Mouse (Mus musculus): Measurements from ENCODE around the gene Rapsn.

- TF ChIP-seq CTCF (conservative IDR thresholded peaks at IDR 0.05; ENCODE audit: insufficient read depth, insufficient read length, low read depth, low read length) (no peak), POLR2A (IDR thresholded peaks at IDR 0.05; ENCODE audit: low read depth, low read length) (no peak)
These were observed 28.8 kb downstream of the Rapsn start for GRCm38 (mm10) chr2:91064211-91064610.
